Mouse (Mus musculus): ENCODE data around the gene Auh.

Auh gene

DNA sequence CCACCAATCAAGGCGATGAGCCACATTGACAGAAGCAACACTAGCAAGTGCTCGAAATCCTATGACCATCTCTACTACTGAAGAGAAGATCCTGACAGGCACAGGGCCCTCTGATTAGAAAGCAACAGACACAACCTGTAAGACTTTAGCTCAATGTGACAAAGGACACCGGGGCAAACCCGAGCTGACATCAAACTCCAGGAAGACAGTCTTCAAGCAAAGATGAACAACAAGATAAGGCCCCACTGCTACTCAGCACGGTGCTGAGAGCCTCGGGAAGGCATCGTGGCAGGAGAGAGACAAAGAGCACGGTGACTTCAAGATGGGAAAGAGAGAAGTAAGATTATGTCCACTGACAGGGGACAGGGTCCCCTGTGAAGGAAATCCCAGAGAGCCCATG, 7.5 kb downstream of the Auh start:
- no peak for DNase-seq (ENCODE audit: low spot score)

DNA sequence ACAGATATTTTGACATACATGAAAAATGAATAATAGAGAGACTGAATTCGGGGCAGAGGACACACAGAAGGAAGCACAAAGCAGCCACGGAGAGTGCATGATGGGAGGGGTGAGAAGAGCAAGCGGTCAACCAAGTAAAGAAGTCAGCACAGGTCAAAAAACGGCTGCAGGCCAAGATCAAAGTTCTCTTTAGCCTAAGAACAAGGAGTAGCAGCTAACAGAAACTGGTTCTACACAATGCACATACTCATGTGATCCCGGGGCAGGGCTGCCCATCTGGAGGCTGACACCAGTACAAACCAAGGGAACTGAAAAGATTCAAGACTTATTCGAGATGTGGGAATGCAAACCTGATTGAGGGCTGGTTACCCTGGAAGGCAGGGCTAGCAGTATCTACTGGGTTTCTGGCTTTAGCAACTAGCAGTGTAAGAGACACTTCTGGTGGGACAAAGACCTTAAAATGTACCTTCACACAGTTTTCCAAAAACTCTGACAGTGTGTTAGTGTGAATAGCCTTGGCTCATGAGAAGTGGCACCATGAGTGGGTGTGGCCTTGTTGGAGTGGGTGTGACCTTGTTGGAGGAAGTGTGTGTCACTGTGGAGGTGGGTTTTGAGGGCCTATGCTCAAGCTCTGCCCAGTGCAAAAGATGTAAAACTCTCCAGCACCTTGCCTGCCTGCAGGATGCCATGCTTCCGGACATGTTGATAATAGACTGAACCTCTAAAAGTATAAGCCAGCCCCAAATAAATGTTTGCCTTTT, 8.2 kb downstream of the Auh start:
- no peak for DNase-seq (ENCODE audit: low spot score)

DNA sequence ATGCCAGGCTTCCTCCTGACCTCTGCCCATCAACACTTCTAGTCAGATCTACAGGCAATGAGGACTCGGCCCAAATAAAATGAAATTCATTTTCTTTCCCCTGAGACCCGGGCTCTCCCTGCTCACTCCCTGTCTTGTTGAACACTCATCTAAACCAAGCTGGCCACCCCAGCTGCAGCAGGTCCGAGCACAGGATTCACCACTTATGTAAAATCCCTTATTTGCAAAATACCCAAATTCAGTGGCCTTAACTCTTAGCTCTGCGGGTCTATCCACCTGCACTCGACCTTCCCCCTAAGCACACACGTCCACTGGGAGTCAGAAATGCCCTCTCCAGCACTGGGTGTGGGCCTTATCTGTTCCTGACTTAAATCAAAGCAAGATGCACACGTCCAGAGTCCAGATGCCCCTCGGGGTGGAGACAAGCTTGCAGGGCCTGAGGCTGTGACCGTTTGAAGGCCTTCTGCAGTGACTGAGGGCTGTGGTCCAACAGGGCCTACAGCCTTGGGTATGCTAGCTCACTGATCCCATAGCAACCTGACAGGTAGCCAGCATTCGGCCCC, 9.6 kb downstream of the Auh start:
- DNase-seq (ENCODE audit: low spot score): no peak

DNA sequence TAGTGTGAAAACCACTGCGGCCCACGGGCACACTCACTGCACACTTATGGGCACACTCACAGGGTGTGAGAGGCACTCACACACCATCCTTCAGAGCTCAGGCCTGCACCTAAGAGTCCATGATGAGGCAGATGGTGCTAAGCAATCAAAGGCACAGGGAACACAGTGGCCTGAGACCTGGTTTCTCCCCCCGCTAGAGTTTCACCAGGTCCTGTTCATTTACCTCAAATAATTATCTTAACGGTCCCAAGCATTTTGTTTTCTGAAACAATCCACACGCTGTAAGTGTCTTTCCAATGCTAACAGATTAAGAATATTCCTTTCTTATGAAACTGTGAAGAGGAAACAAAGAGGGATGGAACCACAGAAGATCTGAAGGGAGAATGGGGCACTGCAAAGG, 11.1 kb downstream of the Auh start:
- no peak for DNase-seq (ENCODE audit: low spot score)

DNA sequence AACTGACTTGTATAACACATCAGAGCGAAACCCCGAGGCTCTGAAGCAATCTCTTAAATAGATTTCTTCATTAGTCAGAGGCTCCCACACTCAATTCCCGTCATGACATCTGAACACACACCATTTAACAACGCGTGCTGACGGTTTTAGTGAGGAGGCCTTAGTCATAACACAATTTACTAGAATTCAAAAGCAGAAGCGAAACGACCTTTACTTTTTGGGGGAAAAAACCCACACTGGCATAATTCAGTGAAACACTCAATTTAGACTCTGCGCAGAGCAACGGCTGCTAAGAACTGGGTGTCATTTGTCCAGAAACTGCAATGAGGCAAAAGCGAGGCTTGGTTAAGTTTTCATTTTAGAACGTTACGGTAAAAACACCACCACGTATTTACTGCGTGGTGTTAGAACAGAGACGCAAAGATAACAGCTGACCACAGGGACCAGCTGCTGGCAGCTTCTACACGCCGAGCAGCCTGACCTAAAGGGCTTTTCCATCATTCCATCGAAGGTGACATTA, 14.8 kb downstream of the Auh start:
- no peak for DNase-seq (ENCODE audit: low spot score)

DNA sequence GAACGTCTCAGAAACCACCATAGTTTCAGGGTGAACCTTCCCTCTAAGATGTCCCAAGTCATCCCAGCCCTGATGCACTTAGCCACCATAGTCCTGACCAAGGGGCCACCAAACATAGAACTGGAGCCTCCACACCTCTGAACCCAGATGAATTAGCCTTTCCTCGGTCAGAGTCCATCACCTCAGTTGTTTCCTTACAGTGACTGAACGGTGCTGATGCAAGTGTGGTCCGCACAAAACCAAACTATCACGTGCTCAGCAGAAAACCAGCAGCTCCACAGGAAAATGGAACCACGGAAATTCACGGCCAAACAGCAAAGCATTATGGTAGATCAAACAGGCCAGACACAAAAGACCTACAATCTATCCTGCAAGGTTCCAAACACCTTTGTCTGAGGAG, 15.6 kb downstream of the Auh start:
- no peak for DNase-seq (ENCODE audit: low spot score)

DNA sequence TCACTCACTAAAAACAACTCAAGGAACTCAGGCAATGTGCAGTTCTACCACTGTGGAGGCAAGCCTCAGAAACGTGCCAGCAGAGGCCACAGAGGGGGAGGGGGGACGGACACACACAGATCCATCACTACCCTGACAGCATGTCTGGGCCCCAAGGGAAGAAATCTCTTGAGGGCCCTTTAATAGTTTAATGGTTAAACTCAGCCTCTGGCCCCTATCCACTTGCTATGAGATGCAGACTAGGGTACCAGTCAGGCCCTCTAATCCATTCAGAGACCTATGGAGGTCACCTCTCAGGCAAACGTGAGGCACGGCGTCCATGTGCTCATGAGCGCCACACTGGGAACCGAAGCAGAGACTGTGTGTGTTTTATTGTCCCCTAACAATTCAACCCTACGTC, 17.0 kb downstream of the Auh start:
- peak; percentile 17 for DNase-seq (ENCODE audit: low spot score)

DNA sequence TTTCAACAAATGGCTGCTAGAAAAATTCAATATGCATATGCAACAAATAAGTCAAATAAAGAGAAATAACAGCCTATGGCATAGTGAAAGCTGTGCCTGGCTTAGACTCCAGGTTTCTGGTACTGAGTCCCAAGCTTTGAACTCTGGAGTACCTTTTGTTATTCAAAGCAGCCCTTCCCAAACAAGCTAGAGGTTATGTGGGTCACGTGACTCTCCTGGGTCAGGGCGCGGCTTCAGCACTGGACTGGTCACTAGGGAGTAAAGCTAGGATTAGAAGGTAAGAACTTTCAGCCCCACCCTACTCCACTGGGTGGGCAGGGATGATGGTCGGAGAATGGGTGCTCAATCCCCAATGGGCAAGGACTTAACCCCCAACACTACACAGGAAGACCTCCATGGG, 18.2 kb downstream of the Auh start:
- peak; percentile 24 for DNase-seq (ENCODE audit: low spot score)

DNA sequence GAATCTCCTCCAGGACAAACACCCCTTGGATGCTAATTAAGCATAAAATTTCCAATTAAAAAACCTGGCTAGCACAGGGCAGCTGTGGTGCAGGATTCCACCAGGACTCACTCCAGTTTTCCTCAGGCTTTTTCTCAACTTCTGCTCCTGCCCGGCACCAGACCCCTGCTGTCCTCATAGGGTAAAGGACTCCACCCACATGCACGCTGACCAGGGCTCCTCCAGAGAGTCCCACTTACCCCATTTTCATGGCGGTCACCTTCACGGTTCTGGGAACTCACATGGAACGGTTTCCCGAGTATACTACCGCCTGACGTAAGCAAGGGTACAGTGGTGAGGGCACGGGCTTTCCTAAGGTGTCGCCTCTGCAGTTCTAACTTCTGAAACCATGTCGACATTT, 23.2 kb downstream of the Auh start:
- no peak for DNase-seq (ENCODE audit: low spot score)

DNA sequence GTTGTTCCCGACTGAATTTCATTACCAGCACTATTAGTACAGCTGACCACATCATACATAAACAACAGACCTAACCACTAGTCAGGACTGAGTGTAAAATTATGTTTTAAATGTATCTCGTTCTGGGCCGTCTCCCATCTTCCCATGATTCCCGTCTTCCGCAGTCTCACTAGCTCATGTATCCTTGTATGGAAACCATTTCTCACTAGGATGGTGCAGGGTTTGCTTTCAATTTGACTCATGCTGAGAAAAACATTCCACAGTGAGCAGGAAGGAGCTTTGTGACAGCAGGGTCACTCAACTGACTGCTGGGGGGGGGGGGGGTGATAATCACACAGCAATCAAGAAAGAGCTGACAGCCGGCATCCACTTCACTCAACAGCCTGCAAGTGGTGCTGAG, 25.3 kb downstream of the Auh start:
- DNase-seq (ENCODE audit: low spot score): peak; percentile 57

DNA sequence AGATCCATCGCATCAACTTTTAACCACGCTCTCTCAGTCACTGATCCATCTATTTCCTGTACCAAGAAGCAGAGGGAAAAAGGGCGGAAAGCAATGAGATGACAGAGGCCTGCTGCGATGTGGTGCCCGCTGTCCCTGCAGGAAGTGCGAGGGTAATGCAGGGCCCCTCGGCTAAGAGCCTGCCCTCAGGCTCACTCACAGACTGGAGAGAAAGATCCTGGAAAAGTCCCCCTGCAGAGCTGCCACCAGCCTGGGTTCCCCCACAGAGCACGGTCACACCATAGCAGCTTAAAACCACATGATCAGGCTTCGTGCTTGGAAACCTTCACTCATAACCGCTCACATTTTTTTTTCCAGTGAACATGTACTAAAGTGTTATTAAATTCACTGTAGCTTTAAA, 25.7 kb downstream of the Auh start:
- DNase-seq (ENCODE audit: low spot score): peak; percentile 72

DNA sequence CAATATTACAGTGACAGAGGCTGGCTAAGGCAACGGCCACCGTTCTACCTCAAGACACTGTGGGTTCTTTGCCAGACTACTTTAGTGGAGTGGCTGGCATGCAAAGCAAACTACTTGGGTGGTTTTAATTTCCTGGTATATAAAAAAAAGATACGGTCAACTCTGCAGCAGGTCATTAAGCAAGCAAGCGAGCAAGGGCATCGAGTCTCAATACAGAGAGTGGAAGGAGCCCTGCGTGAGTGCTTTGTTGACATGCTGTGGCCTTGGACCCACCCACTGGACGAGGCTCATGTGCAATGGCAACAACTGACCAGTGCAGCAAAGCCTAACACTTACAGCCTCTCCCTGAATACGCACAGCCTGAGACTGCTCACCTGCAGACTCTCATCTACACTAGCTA, 27.0 kb downstream of the Auh start:
- no peak for DNase-seq (ENCODE audit: low spot score)

DNA sequence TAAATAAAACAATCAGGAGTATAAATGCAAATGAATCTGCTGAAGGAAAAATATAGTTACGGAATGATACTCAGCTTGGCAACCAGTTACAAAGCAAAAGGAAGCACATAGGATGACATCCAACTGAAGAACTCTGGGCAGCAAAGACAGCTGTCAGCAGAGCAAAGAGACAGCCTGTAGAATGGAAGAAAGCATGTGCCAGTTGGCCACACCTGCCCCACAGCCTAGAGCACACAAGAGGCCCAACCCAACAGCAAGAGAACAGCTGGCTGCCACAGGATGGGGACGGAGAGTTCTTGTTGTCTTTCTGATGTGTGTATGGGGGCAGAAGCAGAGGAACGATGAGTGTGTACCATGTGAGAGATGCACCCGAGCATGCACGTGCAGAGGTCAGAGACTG, 29.8 kb downstream of the Auh start:
- no peak for DNase-seq (ENCODE audit: low spot score)

DNA sequence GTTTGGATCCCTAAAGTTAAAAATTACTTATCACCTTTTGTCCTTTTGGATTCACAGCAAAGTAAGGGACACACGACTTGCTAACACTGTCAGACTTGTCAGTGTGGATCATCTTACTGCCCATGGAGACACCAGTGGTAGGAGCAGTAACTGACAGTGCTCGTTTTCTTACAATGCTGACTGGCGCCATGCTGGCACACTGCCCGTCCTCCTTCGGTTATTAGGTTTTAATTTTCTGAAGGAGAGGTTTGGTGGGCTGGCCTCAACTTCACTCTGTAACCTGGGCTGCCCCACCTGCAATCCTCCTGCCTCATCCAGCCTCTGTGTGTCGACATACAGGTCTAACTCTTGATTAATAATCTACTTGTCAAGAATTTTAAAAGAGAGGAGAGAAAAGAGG, 31.7 kb downstream of the Auh start:
- no peak for DNase-seq (ENCODE audit: low spot score)

DNA sequence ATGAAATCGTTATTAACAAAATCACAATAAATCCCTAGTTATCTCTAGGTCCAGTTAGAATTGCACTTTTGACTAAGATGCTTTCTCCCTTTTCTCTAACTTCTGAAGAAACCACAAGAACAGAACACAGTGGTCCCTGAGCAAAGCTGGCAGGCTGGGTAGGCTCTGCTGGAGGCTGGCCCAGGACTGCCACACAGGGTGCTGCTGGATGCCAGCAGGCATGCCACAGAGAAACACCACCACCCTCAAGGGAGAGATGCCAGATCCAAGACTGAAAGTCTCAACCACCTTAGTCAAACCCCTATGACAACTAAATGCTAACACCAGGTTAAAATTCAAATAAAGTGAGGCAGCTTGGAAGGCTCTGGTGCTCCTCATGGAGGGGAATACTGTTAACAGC, 36.7 kb downstream of the Auh start:
- no peak for DNase-seq (ENCODE audit: low spot score)

DNA sequence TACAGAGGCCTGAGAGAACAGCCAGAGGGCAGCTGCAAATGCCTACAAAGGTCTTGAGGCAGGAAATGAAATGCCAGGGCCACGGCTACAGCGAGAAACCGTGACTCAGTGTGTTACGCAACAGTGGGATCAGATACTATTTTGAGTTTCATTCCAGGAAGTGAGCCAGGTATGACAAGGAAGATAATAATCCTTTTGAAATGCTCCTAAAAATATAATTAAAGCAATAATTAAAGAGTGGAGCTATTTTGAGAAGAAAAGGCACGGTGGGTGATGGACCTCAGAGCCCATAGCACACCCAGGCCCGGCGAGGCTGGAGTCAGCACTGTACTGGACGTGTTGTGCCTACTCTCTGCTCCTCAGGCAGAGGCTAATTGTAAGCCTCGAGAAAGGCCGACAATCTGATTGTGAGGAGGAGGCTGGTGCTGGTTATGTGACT, 37.4 kb downstream of the Auh start:
- DNase-seq (ENCODE audit: low spot score): no peak

DNA sequence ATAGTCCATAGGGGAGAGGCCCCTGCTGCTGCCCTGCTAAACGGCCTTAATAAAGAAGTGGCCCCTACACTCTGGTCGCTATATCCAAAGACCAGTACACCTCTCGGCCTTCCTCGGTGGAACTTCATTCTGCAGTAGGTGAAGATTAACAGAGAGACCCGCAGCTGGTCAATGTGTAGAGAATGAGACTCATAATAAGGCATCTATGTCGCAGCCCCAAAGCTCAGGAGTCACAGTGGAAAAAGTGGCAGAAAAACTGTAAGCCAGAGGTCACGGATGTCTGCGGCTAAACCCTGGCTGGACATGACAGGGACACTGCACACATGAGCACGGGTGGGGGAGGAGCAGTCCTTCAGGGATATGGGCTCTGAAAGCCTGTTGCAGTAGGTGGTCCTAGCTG, 39.2 kb downstream of the Auh start:
- DNase-seq (ENCODE audit: low spot score): no peak

DNA sequence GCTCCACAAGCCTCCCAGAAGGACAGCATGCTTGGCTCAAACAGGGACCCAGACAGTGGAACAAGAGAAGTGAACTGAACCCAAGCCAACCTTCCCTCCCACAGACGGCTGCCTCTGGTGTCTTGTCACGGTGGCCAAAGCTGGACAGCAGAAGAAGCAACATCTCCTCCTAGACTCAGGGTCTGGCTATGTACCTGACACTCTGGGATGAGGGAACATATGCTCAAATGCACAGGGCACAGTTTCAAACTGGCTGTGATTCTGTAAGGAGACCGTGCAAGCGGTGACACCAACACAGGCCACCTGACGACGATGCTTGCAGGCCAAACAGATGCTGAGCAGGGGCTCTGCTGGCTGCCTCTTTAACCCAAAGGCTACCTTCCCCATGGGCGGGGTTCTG, 42.7 kb downstream of the Auh start:
- DNase-seq (ENCODE audit: low spot score): no peak

DNA sequence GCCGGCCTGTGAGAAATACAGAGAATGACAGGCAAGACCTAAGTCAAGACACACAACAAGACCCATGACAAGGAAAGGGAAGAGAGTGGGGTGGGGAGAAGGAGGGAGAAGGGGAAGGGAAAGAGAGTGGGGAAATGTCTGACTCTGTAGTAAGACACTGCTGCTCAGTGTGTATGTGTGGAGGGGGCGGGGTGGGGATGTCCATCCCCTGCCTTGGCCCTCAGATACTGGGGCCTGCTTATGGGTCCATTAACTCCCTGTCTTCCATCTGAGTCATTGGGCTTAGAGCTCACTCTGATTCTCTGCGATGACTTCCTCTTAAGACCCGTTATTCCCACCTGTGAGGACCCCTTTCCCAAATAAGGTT, 45.5 kb downstream of the Auh start:
- no peak for DNase-seq (ENCODE audit: low spot score)

DNA sequence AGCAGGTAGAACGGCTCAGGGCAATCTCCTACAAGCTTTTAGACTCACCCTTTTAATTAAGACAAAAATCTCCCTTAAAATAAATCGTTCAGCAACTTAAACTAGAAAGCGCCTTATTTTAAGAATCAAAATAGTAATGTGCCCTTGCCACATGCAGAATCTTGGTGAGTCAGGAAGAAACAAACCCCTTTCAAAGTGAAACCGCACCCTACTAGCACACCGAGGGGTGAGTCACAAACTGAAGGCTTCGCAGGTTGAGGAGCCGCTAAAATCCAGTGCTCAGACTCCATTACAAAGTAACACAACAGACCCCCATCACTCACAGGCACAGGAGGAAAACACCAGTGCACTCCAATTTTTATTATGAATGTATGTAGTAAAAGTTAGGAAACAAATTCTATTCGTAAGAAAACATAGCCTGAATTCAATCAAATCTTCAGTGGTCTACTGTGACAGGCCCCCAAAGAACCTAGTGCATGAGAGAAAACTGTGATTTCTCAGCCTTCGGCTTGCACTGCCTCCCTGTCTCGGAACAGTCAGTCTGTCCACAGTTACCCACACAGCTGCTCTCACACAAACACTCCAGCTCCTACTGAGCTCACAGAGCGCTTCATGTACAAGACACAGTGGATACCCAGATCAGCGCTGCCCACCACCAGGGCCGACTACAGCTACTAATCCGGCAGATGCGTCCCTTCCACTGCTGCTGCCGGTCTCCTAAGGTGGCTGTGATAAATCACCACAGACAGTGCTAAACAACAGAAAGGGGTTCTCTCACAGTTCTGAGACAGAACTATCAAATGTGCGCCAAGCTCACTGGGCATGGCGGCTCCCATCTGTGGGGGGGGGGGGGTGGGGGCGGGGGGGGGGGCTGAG, 46.2 kb downstream of the Auh start:
- DNase-seq (ENCODE audit: low spot score): peak; percentile 45

DNA sequence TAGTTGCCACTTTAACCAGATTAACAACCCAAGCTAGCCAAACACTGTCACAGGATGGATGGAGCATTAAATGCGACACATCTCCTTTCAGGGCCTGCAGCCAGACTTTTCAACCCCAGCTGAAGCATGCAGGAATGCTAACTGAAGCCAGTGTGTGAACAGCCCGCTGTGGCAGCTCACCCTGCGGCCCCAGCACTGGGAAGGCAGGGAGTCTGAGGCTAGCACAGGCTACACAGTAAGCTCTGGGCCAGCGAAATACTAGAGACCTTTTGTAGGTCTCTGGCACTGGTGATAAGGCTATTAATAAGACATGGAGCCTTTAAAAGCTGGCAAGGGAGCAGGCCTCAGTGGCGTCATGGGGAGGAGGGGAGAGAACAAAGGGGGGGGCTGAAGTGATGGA, 49.1 kb downstream of the Auh start:
- DNase-seq (ENCODE audit: low spot score): no peak

DNA sequence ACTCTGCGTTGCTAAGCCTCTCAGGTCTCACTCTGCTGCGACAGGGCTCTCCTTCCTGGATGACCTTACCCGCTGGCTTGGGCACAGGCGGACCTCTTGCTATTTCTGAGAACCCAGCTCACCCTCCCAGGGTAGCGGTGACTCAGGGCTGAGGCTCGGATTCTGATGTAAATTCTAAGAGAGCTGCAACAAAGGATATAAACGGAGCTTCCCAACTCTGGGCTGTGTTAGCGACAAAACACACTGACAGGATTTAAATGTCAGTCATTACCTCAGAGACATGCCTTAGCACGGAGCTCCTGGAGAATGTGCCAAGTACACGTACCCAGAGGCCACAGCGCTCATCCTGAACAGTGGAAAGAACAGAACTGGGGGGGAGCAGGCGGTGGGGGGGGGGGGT, 49.6 kb downstream of the Auh start:
- DNase-seq (ENCODE audit: low spot score): no peak

DNA sequence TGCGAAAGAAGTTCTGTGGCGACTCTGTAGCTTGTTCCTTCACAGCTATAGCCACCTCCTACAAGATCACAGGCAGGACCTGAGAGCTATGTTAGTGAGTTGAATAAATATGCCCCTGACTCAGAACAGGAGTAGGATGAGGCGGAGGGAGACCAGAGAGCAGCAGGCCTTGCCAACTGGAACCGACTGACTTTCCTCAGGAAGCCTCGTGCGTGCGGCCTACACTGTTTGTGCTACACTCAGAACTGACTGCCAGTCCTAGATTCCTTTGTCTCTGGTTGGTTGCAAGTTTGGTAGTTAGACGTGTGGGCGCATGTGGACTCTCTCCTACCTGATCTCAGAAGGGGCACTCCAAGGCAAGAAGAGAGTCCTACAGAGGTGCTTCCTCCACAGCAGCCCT, 50.2 kb downstream of the Auh start:
- DNase-seq (ENCODE audit: low spot score): no peak

Measured in embryo, embryonic 10 days (tissue).